Comparison of ENCODE assay signal across 13 mouse cellular contexts in the genomic region with DNA sequence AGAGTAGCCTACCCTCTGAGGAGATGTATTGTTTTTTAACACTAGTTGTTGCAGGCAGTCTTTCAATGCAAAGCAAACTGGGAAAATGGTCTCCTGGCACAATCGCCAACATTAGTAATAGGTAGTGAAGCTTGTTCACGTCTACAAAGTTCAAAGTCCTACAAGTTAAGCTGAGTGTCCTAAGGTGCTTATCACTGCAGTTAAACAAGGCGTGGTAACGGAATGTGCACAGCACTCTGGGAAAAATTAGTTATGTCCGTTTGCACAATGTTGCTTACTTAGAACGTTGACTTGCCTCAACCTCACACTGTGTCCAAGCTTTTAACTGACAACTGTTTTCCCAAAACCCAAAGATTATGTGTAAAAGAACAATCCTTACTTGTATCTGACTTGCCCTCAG.
"Had no signal": no experiment of that assay in that cellular context is flagged by ENCODE, and none has a peak within 500 bp of the region (broad histone marks: within the 10 kb centered on the region; RNA-seq: fewer than 3 reads in every experiment).

No protein-coding gene starts in this region.

- H3K4me1 ChIP-seq: liver, embryonic 15.5 days had no signal

- DNase-seq: kidney, adult 11 months; kidney, adult 9 months; kidney, postnatal 10 days; kidney, postnatal 4 days; lung, embryonic 14.5 days; lung, postnatal 14 days; right cerebral cortex, postnatal 14 days had no signal

- H3K4me3 ChIP-seq: left cerebral cortex, adult 2 months; limb, embryonic 15.5 days; liver, embryonic 15.5 days; midbrain, embryonic 12.5 days; neural tube, embryonic 13.5 days had no signal

- H3K27me3 ChIP-seq: limb, embryonic 15.5 days; liver, embryonic 15.5 days had no signal

- H3K9ac ChIP-seq: limb, embryonic 15.5 days; liver, embryonic 15.5 days; lung, embryonic 14.5 days; midbrain, embryonic 12.5 days; neural tube, embryonic 13.5 days had no signal

- H3K36me3 ChIP-seq: limb, embryonic 15.5 days; liver, embryonic 15.5 days; midbrain, embryonic 12.5 days; neural tube, embryonic 13.5 days had no signal

- H3K9me3 ChIP-seq: limb, embryonic 15.5 days; liver, embryonic 15.5 days; neural tube, embryonic 13.5 days had no signal

- ATAC-seq: midbrain, embryonic 16.5 days had no signal

- H3K4me2 ChIP-seq: limb, embryonic 15.5 days; liver, embryonic 15.5 days; lung, embryonic 14.5 days; midbrain, embryonic 12.5 days; neural tube, embryonic 13.5 days had no signal

- H3K27ac ChIP-seq: left cerebral cortex, adult 2 months; limb, embryonic 15.5 days; liver, embryonic 15.5 days; midbrain, embryonic 12.5 days; neural tube, embryonic 13.5 days had no signal
